Mouse (Mus musculus): ENCODE results near the gene Whamm. TPM values are rescaled to one million over a fixed set of nuclear protein-coding genes. Genes with fewer than 3 reads are reported as not detected.

Whamm gene
- polyA plus RNA-seq, 1 experiment from 2014 or later = 8.2 TPM

DNA sequence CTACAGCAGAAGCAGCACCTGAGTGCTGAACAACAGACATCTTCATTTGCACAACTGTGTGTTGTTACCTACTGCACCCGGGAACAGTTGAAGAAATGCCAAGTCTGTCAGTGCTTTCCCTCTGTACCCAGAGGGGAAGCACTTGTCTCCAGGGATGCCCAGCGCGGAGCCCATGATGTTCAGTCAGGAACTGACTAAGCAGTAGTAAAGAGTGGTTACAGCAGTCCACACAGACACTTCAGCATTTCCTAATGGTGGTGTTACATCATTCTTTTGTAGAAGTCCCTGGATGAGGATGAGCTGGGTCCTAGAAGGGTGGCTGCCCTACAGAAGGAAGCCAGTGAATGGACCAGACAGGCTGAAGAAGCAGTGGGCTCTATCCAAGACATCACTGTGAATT is 6.8 kb downstream of the Whamm start:
- WGBS = 92% methylated on average over 3 of the region's 3 CpGs
- ATAC-seq (ENCODE audit: low FRiP score, low TSS enrichment) = no peak

DNA sequence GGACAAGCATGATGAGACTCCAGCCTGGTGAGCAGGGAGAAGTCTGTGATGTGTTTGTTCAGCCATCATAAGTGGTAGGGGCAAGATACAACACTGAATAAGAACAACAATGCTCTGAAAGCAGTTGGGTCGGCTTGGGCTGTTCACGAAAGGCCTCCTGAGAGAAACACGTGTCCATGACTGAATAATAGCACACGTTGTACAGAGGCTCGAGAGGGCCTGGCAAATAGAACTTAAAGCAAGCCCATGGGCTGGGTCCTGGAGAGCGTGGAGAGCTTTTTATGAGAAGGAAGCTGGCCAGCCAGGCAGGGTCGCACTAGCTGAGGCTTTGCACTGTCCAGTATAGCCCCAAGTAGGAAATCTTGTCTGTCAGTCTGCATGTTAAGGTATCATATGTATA is 7.3 kb downstream of the Whamm start:
- 91% methylated on average over 7 of the region's 7 CpGs for WGBS
- H3K9ac ChIP-seq (ENCODE audit: low read depth, low read length) = no peak overlapping the region
- ATAC-seq (ENCODE audit: low FRiP score, low TSS enrichment) = no peak

More for the DNA sequence above, 6.8 kb downstream of the Whamm start:
- Histone ChIP-seq H3K4me1 (ENCODE audit: control insufficient read depth, insufficient read depth, low read length) (no peaks in the 10 kb centered on the region), H3K4me3 (ENCODE audit: low read length) (no peak overlapping the region), H3K9me3 (ENCODE audit: control insufficient read depth, low read length) (no peaks in the 10 kb centered on the region), H3K36me3 (ENCODE audit: control insufficient read depth, insufficient read depth, low read length) (peaks cover 5% of the 10 kb centered on the region; the same call in 1 of the 2 replicates), H3K9ac (ENCODE audit: low read depth, low read length) (no peak overlapping the region), H3K27me3 (ENCODE audit: control insufficient read depth, insufficient read depth, low read length) (no peaks in the 10 kb centered on the region), H3K4me2 (replicated peaks; ENCODE audit: low read depth, low read length) (no peak overlapping the region), H3K27ac (ENCODE audit: low read depth, low read length) (no peak overlapping the region)

DNA sequence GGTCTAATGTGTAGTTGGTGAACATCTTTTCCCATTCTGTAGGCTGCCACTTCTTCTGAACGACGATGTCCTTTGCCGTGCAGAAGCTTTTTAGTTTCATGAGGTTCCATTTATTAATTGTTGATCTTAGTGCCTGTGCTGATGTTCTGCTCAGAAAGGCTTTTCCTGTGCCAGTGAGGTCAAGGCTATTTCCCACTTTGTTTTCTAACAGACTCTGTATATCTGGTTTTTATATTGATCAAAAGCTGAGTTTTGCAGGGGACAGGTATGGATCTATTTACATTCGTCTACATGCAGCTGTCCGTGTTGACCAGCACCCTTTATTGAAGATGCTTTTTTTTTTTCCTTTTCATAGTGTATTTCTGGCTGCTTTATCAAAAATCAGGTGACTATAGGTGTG is 8.2 kb downstream of the Whamm start:
- H3K9ac ChIP-seq (ENCODE audit: low read depth, low read length) = no peak overlapping the region
- no peaks in the 10 kb centered on the region for H3K27me3 ChIP-seq (ENCODE audit: control insufficient read depth, insufficient read depth, low read length)
- H3K9me3 ChIP-seq (ENCODE audit: control insufficient read depth, low read length) = no peaks in the 10 kb centered on the region
- no peak for ATAC-seq (ENCODE audit: low FRiP score, low TSS enrichment)
- no peak overlapping the region for H3K27ac ChIP-seq (ENCODE audit: low read depth, low read length)
- H3K4me1 ChIP-seq (ENCODE audit: control insufficient read depth, insufficient read depth, low read length) = no peaks in the 10 kb centered on the region
- H3K4me2 ChIP-seq (replicated peaks; ENCODE audit: low read depth, low read length) = no peak overlapping the region
- no peak overlapping the region for H3K4me3 ChIP-seq (ENCODE audit: low read length)
- H3K36me3 ChIP-seq (ENCODE audit: control insufficient read depth, insufficient read depth, low read length) = peaks cover 5% of the 10 kb centered on the region; the same call in 1 of the 2 replicates
- 96% methylated on average over 5 of the region's 5 CpGs for WGBS

More for the DNA sequence above, 7.3 kb downstream of the Whamm start:
- Histone ChIP-seq H3K4me2 (replicated peaks; ENCODE audit: low read depth, low read length) (no peak overlapping the region), H3K36me3 (ENCODE audit: control insufficient read depth, insufficient read depth, low read length) (peaks cover 5% of the 10 kb centered on the region; the same call in 1 of the 2 replicates), H3K4me1 (ENCODE audit: control insufficient read depth, insufficient read depth, low read length) (no peaks in the 10 kb centered on the region), H3K9me3 (ENCODE audit: control insufficient read depth, low read length) (no peaks in the 10 kb centered on the region), H3K4me3 (ENCODE audit: low read length) (no peak overlapping the region), H3K27ac (ENCODE audit: low read depth, low read length) (no peak overlapping the region), H3K27me3 (ENCODE audit: control insufficient read depth, insufficient read depth, low read length) (no peaks in the 10 kb centered on the region)

DNA sequence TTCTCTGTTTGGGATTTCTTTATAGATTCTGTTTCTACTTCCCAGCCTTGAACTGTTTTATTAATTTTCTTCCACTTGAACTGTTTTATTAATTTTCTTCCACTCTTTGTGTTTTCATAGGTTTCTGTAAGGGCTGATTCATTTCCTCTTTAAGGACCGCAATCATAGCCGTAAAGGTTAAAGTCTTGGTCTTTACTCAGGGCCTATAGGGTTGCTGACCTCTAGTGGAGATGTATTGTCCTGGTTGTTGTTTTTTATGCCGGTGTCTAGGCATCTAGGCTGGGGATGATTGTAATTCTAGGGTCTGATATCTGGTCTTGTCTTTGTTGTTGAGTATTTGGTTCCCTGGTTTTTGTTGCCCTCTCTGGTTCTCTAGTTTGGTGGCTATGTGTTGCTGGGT is 12.4 kb downstream of the Whamm start:
- Histone ChIP-seq H3K4me3 (ENCODE audit: low read length) (no peak overlapping the region), H3K4me2 (replicated peaks; ENCODE audit: low read depth, low read length) (no peak overlapping the region), H3K27me3 (ENCODE audit: control insufficient read depth, insufficient read depth, low read length) (no peaks in the 10 kb centered on the region), H3K27ac (ENCODE audit: low read depth, low read length) (no peak overlapping the region), H3K36me3 (ENCODE audit: control insufficient read depth, insufficient read depth, low read length) (peaks cover 16% of the 10 kb centered on the region; the same call in 1 of the 2 replicates), H3K4me1 (ENCODE audit: control insufficient read depth, insufficient read depth, low read length) (no peaks in the 10 kb centered on the region), H3K9ac (ENCODE audit: low read depth, low read length) (no peak overlapping the region), H3K9me3 (ENCODE audit: control insufficient read depth, low read length) (no peaks in the 10 kb centered on the region)
- WGBS = 69% methylated on average over 3 of the region's 3 CpGs
- no peak for ATAC-seq (ENCODE audit: low FRiP score, low TSS enrichment)

DNA sequence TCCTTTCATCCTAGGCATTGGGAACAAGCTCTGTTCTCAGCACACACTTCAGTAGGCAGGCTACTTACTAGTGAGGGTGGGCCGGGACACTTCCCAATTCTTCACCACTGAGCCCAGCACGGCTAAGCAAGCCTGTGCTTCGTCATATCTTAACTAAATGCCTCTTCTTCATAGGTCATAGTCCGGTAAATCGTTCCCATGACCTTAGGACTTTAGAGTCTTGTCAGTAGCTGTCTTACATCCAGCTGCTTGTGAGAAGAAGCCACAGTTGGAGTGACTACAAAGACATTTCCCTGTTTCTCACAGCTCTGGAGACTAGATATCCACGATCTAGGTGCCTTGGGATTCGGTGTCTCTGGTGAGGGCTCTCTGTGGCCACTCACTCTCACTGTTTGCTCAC is 14.3 kb downstream of the Whamm start:
- Histone ChIP-seq H3K4me3 (ENCODE audit: low read length) (no peak overlapping the region), H3K27ac (ENCODE audit: low read depth, low read length) (no peak overlapping the region), H3K36me3 (ENCODE audit: control insufficient read depth, insufficient read depth, low read length) (peaks cover 16% of the 10 kb centered on the region; the same call in 1 of the 2 replicates), H3K9me3 (ENCODE audit: control insufficient read depth, low read length) (no peaks in the 10 kb centered on the region), H3K27me3 (ENCODE audit: control insufficient read depth, insufficient read depth, low read length) (no peaks in the 10 kb centered on the region), H3K4me2 (replicated peaks; ENCODE audit: low read depth, low read length) (no peak overlapping the region), H3K4me1 (ENCODE audit: control insufficient read depth, insufficient read depth, low read length) (no peaks in the 10 kb centered on the region), H3K9ac (ENCODE audit: low read depth, low read length) (no peak overlapping the region)
- no peak for ATAC-seq (ENCODE audit: low FRiP score, low TSS enrichment)
- 93% methylated on average over 7 of the region's 7 CpGs for WGBS

DNA sequence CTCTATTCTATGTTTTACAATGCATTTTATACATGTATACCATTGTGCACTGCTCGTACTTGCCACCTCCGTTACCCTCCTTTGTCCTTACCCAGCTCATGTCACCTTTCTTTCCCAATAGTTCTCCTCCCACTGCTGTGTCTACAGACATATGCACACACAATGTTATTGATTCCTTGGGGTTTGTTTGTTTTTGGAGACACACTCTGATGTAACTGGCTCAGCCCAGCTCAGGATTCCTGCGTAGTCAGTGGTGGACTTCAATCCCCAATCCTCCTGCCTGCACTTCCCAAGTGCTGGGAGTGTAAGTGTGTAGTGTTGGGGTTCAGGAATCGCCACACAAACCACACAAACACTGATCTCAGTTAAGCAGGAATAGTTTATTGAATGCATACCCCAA is 16.2 kb downstream of the Whamm start:
- Histone ChIP-seq H3K27ac (ENCODE audit: low read depth, low read length) (no peak overlapping the region), H3K36me3 (ENCODE audit: control insufficient read depth, insufficient read depth, low read length) (peaks cover 25% of the 10 kb centered on the region; the same call in 1 of the 2 replicates), H3K4me2 (replicated peaks; ENCODE audit: low read depth, low read length) (no peak overlapping the region), H3K9ac (ENCODE audit: low read depth, low read length) (no peak overlapping the region), H3K27me3 (ENCODE audit: control insufficient read depth, insufficient read depth, low read length) (no peaks in the 10 kb centered on the region), H3K4me3 (ENCODE audit: low read length) (no peak overlapping the region), H3K9me3 (ENCODE audit: control insufficient read depth, low read length) (no peaks in the 10 kb centered on the region), H3K4me1 (ENCODE audit: control insufficient read depth, insufficient read depth, low read length) (no peaks in the 10 kb centered on the region)
- 89% methylated on average over 4 of the region's 4 CpGs for WGBS
- no peak for ATAC-seq (ENCODE audit: low FRiP score, low TSS enrichment)

DNA sequence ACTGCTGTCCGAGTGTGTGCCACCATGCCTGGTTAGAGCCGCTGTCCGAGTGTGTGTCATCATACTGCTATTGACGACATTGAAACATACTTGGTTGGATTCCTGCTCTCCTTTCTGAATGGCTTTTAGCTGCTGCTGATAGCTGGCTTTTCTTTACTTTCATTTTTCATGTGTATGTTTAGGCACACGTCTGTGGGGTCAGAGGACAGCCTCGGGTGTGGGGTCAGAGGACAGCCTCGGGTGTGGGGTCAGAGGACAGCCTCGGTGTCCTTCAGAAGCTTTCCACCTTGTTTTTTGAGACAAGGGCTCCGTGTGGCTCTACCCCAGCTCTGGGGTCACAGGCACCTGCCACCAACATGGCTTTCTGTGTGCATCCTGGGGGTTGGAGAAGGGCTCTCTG is 21.6 kb downstream of the Whamm start:
- Histone ChIP-seq H3K36me3 (ENCODE audit: control insufficient read depth, insufficient read depth, low read length) (peaks cover 38% of the 10 kb centered on the region; the same call in 1 of the 2 replicates), H3K4me1 (ENCODE audit: control insufficient read depth, insufficient read depth, low read length) (no peaks in the 10 kb centered on the region), H3K27me3 (ENCODE audit: control insufficient read depth, insufficient read depth, low read length) (no peaks in the 10 kb centered on the region), H3K4me3 (ENCODE audit: low read length) (no peak overlapping the region), H3K27ac (ENCODE audit: low read depth, low read length) (no peak overlapping the region), H3K4me2 (replicated peaks; ENCODE audit: low read depth, low read length) (no peak overlapping the region), H3K9ac (ENCODE audit: low read depth, low read length) (no peak overlapping the region), H3K9me3 (ENCODE audit: control insufficient read depth, low read length) (no peaks in the 10 kb centered on the region)
- WGBS = 84% methylated on average over 9 of the region's 9 CpGs
- no peak for ATAC-seq (ENCODE audit: low FRiP score, low TSS enrichment)

DNA sequence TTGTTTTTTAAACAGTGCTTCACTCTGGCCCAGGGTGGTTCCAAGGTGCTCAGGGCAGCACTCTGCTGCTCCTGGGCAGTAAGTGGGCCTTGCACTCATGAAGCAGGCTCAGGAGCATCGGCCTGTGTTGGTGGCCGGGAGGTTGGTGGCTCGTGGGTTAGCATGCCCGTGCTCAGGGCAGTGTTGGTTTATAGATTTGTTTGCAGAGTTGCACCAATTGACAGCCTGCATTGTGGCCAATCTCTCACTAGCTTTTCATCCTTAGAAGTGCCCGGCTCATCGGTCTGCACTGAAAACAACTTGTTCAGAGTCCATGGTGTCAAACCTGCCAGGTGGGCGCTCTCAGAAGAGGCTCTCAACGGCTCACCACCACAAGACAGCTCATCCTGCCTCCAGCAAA is 22.3 kb downstream of the Whamm start:
- peaks cover 44% of the 10 kb centered on the region; the same call in 1 of the 2 replicates for H3K36me3 ChIP-seq (ENCODE audit: control insufficient read depth, insufficient read depth, low read length)
- no peaks in the 10 kb centered on the region for H3K9me3 ChIP-seq (ENCODE audit: control insufficient read depth, low read length)
- H3K4me3 ChIP-seq (ENCODE audit: low read length) = no peak overlapping the region
- no peak overlapping the region for H3K4me2 ChIP-seq (replicated peaks; ENCODE audit: low read depth, low read length)
- H3K27ac ChIP-seq (ENCODE audit: low read depth, low read length) = no peak overlapping the region
- no peaks in the 10 kb centered on the region for H3K27me3 ChIP-seq (ENCODE audit: control insufficient read depth, insufficient read depth, low read length)
- ATAC-seq (ENCODE audit: low FRiP score, low TSS enrichment) = no peak
- H3K9ac ChIP-seq (ENCODE audit: low read depth, low read length) = no peak overlapping the region
- H3K4me1 ChIP-seq (ENCODE audit: control insufficient read depth, insufficient read depth, low read length) = no peaks in the 10 kb centered on the region
- 89% methylated on average over 8 of the region's 8 CpGs for WGBS

DNA sequence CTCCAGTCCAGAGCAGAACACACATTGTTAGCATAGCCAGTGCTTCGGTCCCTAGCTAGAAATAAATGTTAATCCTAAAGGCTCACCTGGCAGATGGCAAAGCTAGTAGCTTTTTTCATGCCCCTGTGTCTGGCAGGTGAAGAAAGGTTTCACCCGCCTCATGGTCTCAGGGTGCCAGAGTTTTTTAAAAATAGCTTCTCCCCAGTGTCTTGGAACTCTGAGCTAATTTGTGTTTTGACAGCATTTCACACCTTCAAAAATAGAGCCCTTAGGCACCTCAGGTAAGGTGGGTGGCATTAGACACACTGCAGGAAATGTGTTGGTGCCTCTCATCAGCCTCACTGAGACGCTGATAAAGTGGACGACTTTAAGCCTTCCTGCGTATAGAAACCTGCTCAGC is 24.0 kb downstream of the Whamm start:
- no peak for ATAC-seq (ENCODE audit: low FRiP score, low TSS enrichment)
- Histone ChIP-seq H3K9ac (ENCODE audit: low read depth, low read length) (no peak overlapping the region), H3K27ac (ENCODE audit: low read depth, low read length) (no peak overlapping the region), H3K4me2 (replicated peaks; ENCODE audit: low read depth, low read length) (no peak overlapping the region), H3K4me1 (ENCODE audit: control insufficient read depth, insufficient read depth, low read length) (0 out of 2 replicates have a peak, but pooled peaks cover 3% of the 10 kb centered on the region), H3K9me3 (ENCODE audit: control insufficient read depth, low read length) (no peaks in the 10 kb centered on the region), H3K4me3 (ENCODE audit: low read length) (no peak overlapping the region), H3K27me3 (ENCODE audit: control insufficient read depth, insufficient read depth, low read length) (no peaks in the 10 kb centered on the region), H3K36me3 (ENCODE audit: control insufficient read depth, insufficient read depth, low read length) (peaks cover 44% of the 10 kb centered on the region; the same call in 1 of the 2 replicates)
- 90% methylated on average over 5 of the region's 5 CpGs for WGBS

All from kidney, embryonic 14.5 days (tissue).